Mouse (Mus musculus) splenic B cell, adult 2 months (primary cell): ENCODE results near the gene Fuz.

Source experiments
- DNase-seq: peaks from one replicate; pipeline ENCODE4 v3.0.0-alpha.2; 2011; ENCODE audit warnings: low read depth, low spot score
- H3K27me3 ChIP-seq: 2 replicates; pipeline ENCODE4 v1.6.1; 2012; ENCODE audit warnings: mild to moderate bottlenecking, low read length, moderate library complexity, mixed read lengths; ENCODE audit not compliant: control insufficient read depth, poor library complexity, insufficient read depth, severe bottlenecking
- H3K36me3 ChIP-seq: 2 replicates; pipeline ENCODE4 v1.6.1; 2012; ENCODE audit warnings: mild to moderate bottlenecking, low read length, moderate library complexity, mixed read lengths; ENCODE audit not compliant: control insufficient read depth, poor library complexity, insufficient read depth, severe bottlenecking

The Fuz gene

GRCm38 (mm10) chr7:44855036-44855435, 40.8 kb upstream of the Fuz start:
- Histone ChIP-seq H3K36me3 (no peaks in the 10 kb centered on the region), H3K27me3 (no peaks in the 10 kb centered on the region)
- DNase-seq = no peak

DNA sequence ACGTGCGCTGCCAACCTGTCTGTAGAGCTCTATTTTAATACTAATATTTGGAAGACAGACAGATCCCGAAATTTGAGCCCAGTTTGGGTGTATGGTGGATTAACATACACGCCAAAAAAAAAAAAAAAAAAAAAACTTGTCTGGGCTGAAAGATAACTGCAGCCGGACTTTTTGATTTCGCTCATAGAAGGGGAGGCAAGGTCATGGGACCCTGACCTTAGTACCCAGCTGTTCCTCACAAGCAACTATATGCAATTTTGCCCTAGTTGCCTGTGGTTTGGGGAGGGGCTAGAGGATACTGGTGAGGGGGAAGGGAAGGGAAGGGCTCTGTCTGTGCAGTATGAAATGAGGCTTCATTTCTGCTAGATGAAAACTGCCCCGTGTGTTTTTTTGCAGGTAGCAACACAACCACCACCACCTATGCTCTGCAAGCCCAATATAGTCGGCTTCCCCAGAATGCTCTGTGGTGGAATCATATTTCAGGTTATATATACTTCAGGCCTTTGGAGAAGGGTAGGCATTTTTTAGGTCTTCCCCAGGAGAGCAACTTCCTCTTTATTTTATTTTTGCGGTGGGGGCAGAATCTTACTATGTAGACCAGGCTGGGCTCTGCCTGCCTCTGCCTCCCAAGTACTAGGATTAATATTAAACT, 39.5 kb upstream of the Fuz start:
- Histone ChIP-seq H3K36me3 (no peaks in the 10 kb centered on the region), H3K27me3 (no peaks in the 10 kb centered on the region)
- no peak for DNase-seq

- Histone ChIP-seq H3K27me3 (no peaks in the 10 kb centered on the region), H3K36me3 (no peaks in the 10 kb centered on the region)
- peak; percentile 84 for DNase-seq
Observed at GRCm38 (mm10) chr7:44857042-44857552, 38.8 kb upstream of the Fuz start, which contains the start of gene Pnkp. Gene Pnkp, plus strand, starts transcription at chr7:44857139.

GRCm38 (mm10) chr7:44857905-44858304, 38.0 kb upstream of the Fuz start:
- Histone ChIP-seq H3K36me3 (no peaks in the 10 kb centered on the region), H3K27me3 (no peaks in the 10 kb centered on the region)
- peak; percentile 63 for DNase-seq

- Histone ChIP-seq H3K36me3 (no peaks in the 10 kb centered on the region), H3K27me3 (no peaks in the 10 kb centered on the region)
- DNase-seq = no peak
Observed at GRCm38 (mm10) chr7:44859896-44860295, 36.0 kb upstream of the Fuz start.

- no peaks in the 10 kb centered on the region for H3K36me3 ChIP-seq
- peak; percentile 78 for DNase-seq
- no peaks in the 10 kb centered on the region for H3K27me3 ChIP-seq
Observed at GRCm38 (mm10) chr7:44860576-44861428, 35.1 kb upstream of the Fuz start.

GRCm38 (mm10) chr7:44861429-44861816, 34.5 kb upstream of the Fuz start:
- H3K27me3 ChIP-seq = no peaks in the 10 kb centered on the region
- no peak for DNase-seq
- no peaks in the 10 kb centered on the region for H3K36me3 ChIP-seq

DNA sequence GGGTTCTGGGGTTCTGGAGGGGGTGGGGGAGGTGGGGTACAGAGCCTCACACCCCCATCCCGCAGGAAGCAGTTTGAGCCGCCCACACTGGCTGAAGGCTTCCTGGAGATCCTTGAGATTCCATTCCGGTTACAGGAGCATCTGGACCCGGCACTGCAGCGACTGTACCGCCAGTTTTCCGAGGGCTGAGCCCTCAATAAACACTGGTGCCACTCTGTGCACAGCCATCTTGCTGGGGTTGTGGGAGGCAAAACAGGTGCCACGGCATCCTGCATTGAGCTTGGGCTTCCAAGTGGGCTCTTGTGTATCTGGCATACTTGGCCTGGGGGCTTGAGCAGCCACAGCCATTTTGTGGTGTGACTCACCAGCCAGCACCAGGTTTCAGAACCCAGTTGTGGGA, 33.4 kb upstream of the Fuz start:
- no peak for DNase-seq
- Histone ChIP-seq H3K27me3 (no peaks in the 10 kb centered on the region), H3K36me3 (no peaks in the 10 kb centered on the region)

DNA sequence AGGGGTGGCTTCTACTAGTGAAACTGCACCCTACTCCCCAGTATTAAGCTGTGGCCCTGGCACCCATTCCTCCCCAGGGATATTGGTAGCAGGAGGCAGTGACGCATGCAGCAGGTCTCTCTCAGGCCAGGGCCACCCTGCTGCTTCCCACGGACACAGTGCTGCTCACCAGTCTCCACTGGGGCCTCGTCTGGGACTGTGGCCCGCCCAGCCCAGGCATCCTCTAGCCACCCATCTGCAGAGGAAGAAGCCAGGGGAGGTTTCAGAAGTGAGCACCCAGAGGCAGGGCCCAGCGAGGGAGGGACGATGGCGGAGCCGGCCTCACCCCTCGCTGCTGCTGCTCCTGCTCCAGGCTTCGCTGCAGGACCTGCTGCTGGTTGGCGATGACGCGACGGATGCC, 32.7 kb upstream of the Fuz start:
- no peak for DNase-seq
- no peaks in the 10 kb centered on the region for H3K36me3 ChIP-seq
- no peaks in the 10 kb centered on the region for H3K27me3 ChIP-seq

- H3K27me3 ChIP-seq = no peaks in the 10 kb centered on the region
- no peaks in the 10 kb centered on the region for H3K36me3 ChIP-seq
- no peak for DNase-seq
Observed at GRCm38 (mm10) chr7:44863982-44864494, 31.8 kb upstream of the Fuz start.

DNA sequence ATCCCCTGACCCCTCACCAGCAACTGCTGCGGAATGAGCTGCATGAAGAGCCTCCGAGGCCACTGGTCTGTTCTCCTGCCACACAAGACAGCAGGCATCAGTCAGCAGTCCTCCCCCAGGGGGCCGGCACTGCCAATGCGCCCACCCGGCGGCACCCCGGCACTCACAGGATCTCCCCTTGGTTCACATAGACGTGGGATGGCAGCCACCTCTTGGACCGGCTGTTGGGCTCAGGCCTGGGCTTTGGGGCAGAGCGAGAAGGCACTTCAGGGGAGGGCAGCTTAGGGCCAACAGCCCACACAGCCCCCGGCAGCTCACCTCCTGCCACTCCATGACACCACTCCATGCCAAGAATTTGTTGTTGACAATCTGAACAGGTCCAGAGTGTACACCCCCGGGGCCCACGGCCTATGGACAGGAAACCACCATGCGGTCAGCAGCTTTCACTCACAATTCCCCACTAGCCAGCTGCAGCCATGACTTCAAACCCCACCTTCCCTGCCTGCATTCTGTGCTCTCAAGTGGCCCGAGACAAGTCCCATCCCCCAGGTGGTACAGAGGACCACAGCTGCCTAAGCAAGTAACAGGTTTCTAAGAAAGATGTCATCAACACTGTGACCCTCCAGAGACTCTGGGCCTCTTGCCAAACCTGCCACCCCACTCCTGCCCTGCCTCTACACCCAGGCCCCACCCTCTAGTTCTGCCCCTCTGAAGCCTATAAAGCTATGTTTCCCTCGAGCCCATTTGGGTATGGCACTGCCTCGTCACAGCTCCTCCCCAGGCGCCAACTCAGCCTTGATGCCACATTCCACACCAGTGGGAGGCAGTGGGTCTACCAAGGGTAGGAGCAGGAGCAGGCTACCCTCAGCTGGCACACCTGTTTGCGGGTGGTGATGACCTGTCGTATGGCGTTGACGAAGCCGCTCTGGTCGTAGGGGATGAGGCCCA, 31.0 kb upstream of the Fuz start:
- H3K36me3 ChIP-seq = no peaks in the 10 kb centered on the region
- no peak for DNase-seq

DNA sequence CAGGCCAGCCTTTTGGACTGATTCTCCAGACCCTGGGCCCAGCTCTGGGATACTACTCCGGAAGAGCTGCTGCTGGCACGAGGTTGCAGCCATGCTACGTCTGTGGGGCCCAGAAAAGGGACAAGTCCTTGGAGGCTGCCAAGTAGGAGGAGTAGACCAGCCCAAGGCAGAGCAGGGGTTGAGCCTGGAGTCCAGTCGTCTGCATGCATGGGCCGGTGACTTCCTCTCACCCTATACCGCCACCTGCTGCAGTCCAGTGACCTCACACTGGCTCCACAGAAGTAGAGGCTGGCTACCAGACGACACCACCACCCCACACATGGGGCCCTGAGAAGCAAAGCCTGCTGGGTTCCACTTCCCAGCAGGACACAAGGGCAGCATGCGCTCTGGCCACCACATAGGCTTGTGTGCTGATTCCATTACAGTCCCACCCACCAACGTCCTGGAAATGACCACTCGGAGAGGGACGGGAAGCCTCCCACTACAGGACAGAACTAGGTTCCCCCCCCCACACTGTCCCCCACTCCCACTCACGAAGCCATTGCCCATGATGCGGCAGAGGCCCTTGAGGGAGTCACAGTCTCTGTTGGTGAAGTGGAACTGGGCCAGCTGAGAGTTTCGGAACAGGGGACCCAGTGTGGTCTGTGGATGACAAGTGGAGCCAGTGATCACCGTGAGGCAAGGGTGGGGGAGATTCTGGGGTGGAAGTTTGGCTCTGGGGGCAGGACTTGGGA, 29.4 kb upstream of the Fuz start:
- Histone ChIP-seq H3K27me3 (no peaks in the 10 kb centered on the region), H3K36me3 (no peaks in the 10 kb centered on the region)
- DNase-seq = peak; percentile 41

More for the DNA sequence above, 31.0 kb upstream of the Fuz start:
- H3K27me3 ChIP-seq = no peaks in the 10 kb centered on the region

DNA sequence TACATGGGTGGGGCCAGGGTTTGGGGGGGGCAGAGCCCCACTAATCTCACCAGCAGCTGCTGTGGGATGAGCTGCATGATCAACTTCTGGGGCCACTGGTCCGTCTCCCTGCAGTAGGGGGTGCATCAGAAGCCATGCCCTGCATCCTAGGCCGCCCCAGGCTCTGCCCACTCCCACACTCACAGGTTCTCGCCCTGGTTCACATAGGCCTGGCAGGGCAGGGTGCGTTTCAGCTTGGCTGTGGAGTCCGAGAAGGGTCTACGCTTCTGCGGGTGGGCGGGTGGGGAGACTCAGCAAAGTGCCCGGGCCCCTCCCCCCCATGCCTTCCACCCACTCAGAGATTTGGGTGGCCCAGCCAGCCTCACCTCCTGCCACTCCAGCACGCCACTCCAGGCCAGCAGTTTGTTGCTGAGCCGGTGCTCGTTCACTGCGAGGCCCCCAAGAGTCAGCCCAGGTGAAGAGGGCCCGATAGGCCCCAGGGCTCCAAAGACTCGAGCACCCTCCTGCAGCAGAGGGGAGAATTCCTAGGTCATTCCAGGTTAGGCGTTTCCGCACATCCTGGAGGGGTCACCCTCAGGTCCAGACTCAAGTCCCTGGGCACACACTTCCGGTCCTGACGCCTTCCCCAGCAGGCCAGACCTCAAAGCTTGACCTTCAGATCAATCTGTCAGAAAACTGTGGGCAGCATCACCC, 28.7 kb upstream of the Fuz start:
- H3K27me3 ChIP-seq = no peaks in the 10 kb centered on the region
- H3K36me3 ChIP-seq = no peaks in the 10 kb centered on the region
- no peak for DNase-seq
